Mouse (Mus musculus) heart, adult 2 months (tissue): Measurements from ENCODE around the gene Trim28. TPM values are rescaled to one million over a fixed set of nuclear protein-coding genes. Genes with fewer than 3 reads are reported as not detected.

Experiments
- DNase-seq, 2 experiments: peaks; one replicate each; pipeline ENCODE4 v3.0.0; 2021
- H3K27ac ChIP-seq: fragments of 200-600 bp; 2 replicates; pipeline ENCODE4 v1.8.1; 2022
- H3K27me3 ChIP-seq: fragments of 200-500 bp; 2 replicates; pipeline ENCODE4 v1.6.1; 2012; ENCODE audit warnings: mild to moderate bottlenecking, low read length, inconsistent platforms, mixed read lengths; ENCODE audit not compliant: control insufficient read depth, insufficient read depth
- H3K36me3 ChIP-seq: fragments of 200-500 bp; 2 replicates; pipeline ENCODE4 v1.6.1; 2012; ENCODE audit warnings: low read length, inconsistent platforms; ENCODE audit not compliant: control insufficient read depth, insufficient read depth
- H3K4me1 ChIP-seq: fragments of 200-500 bp; 2 replicates; pipeline ENCODE4 v1.6.1; 2011; ENCODE audit warnings: low read length; ENCODE audit not compliant: control insufficient read depth, insufficient read depth
- H3K4me3 ChIP-seq: fragments of 200-600 bp; 2 replicates; pipeline ENCODE4 v1.8.1; 2022
- H3K79me2 ChIP-seq: fragments of 200-500 bp; replicated peaks from 2 replicates; pipeline ENCODE4 v1.6.1; 2012; ENCODE audit warnings: mild to moderate bottlenecking, inconsistent platforms, low read length, moderate library complexity, mixed read lengths; ENCODE audit not compliant: control insufficient read depth, insufficient read depth
- H3K9ac ChIP-seq: fragments of 200-500 bp; 2 replicates; pipeline ENCODE4 v1.6.1; 2012; ENCODE audit warnings: low read depth, mild to moderate bottlenecking, control low read depth, inconsistent platforms, low read length, mixed read lengths
- CTCF ChIP-seq: fragments of 200-600 bp; IDR thresholded peaks from 2 replicates; pipeline ENCODE4 v1.8.1; 2022; ENCODE audit warnings: antibody characterized with exemption, mild to moderate bottlenecking, moderate library complexity
- EP300 ChIP-seq: fragments of 200-500 bp; IDR thresholded peaks from 2 replicates; pipeline ENCODE4 v1.6.1; 2011; ENCODE audit warnings: low read depth, low read length, control low read depth; ENCODE audit not compliant: insufficient read depth
- POLR2A ChIP-seq: fragments of 200-500 bp; IDR thresholded peaks from 2 replicates; pipeline ENCODE4 v1.6.1; 2011; ENCODE audit warnings: mild to moderate bottlenecking, low read depth, low read length, control low read depth; ENCODE audit not compliant: insufficient read depth
- WGBS: fragments of 180-500 bp; shearing (Covaris S2); methylation state at CpG from one replicate; pipeline ENCODE4 v1.1.7; 2018; 5-methylcytosine and 5-hydroxymethylcytosine counted together
- intact Hi-C: fragments of 180-260 bp; cut with DNase I; formaldehyde crosslinking; loops from one replicate; pipeline ENCODE4 v1.15.1; 2025
- polyA plus RNA-seq: library from polyadenylated mRNA; depleted of rRNA; stranded (reverse); fragments of >200 nt; gene quantifications from 2 replicates; pipeline ENCODE4 v1.2.3, GENCODE M21; 2012
- total RNA-seq, 2 experiments: library from RNA; stranded (reverse); gene quantifications; 2 replicates each; pipeline ENCODE4 v1.2.3; 2021

Trim28 gene
- total and polyA plus RNA-seq, 3 experiments, result 83.8 to 139 (median 86.0) TPM

- H3K79me2 ChIP-seq, result no peaks in the 10 kb centered on the region
- H3K4me3 ChIP-seq, result no peak overlapping the region
- H3K4me1 ChIP-seq, result peaks cover 4% of the 10 kb centered on the region
- TF ChIP-seq EP300, result no peak
- no peak for TF ChIP-seq CTCF
- no peak overlapping the region for H3K27ac ChIP-seq
- no peaks in the 10 kb centered on the region for H3K36me3 ChIP-seq
- peaks cover 15% of the 10 kb centered on the region for H3K27me3 ChIP-seq
- peak in 1 of 2 experiments; percentile 2 for DNase-seq
- intact Hi-C loops, result loop anchor here (10.0 kb wide), 1 partner anchor 78 kb away; the partner anchor contains the start of gene Zfp324
- WGBS, result 55% methylated on average over 16 of the region's 16 CpGs
- no peak overlapping the region for H3K9ac ChIP-seq
These were observed 44.2 kb downstream of the Trim28 start for GRCm38 (mm10) chr7:13043120-13043444.

- no peaks in the 10 kb centered on the region for H3K36me3 ChIP-seq
- H3K27ac ChIP-seq, result no peak overlapping the region
- H3K4me1 ChIP-seq, result peaks cover 3% of the 10 kb centered on the region
- TF ChIP-seq EP300 (no peak), CTCF (no peak), POLR2A (no peak)
- H3K27me3 ChIP-seq, result peaks cover 15% of the 10 kb centered on the region
- peak overlapping the region; percentile 15 for H3K9ac ChIP-seq
- no peaks in the 10 kb centered on the region for H3K79me2 ChIP-seq
- H3K4me3 ChIP-seq, result peak overlapping the region; percentile 41
- intact Hi-C loops, result loop anchor here (10.0 kb wide), 1 partner anchor 79 kb away; the partner anchor contains the start of gene Zfp324
- 7% methylated on average over 88 of the region's 88 CpGs for WGBS
- peak in 1 of 2 experiments; percentile 9 for DNase-seq
These were observed 44.7 kb downstream of the Trim28 start for GRCm38 (mm10) chr7:13043445-13044253.

- no peaks in the 10 kb centered on the region for H3K79me2 ChIP-seq
- H3K4me3 ChIP-seq, result peak overlapping the region; percentile 41; the same call in 1 of the 2 replicates
- peak overlapping the region; percentile 15 for H3K9ac ChIP-seq
- TF ChIP-seq CTCF, result no peak
- TF ChIP-seq POLR2A, result no peak
- no peak for TF ChIP-seq EP300
- intact Hi-C loops, result loop anchor here (10.0 kb wide), 1 partner anchor 79 kb away; the partner anchor contains the start of gene Zfp324
- no peaks in the 10 kb centered on the region for H3K4me1 ChIP-seq
- DNase-seq, result peak in 1 of 2 experiments; percentile 6
- 7% methylated on average over 23 of the region's 23 CpGs for WGBS
- H3K27ac ChIP-seq, result no peak overlapping the region
- H3K27me3 ChIP-seq, result peaks cover 15% of the 10 kb centered on the region
- no peaks in the 10 kb centered on the region for H3K36me3 ChIP-seq
These were observed 45.3 kb downstream of the Trim28 start for GRCm38 (mm10) chr7:13044254-13044625.

GRCm38 (mm10) chr7:13046084-13046483 lies 47.2 kb downstream of the Trim28 start:
- Histone ChIP-seq H3K27ac (no peak overlapping the region), H3K9ac (no peak overlapping the region), H3K4me1 (no peaks in the 10 kb centered on the region), H3K4me3 (no peak overlapping the region), H3K79me2 (no peaks in the 10 kb centered on the region), H3K36me3 (no peaks in the 10 kb centered on the region), H3K27me3 (peaks cover 15% of the 10 kb centered on the region)
- TF ChIP-seq CTCF (peak; percentile 91), POLR2A (no peak), EP300 (peak; percentile 76; the same call in 1 of the 2 replicates)
- 0% methylated on average over 2 of the region's 2 CpGs for WGBS
- peak in 1 of 2 experiments; percentile 58 for DNase-seq
- intact Hi-C loops, result loop anchor here (1.0 to 10.0 kb wide), 3 partner anchors 37 to 137 kb away; partner anchors contain the start of gene Zfp324

GRCm38 (mm10) chr7:13053001-13053400 lies 54.1 kb downstream of the Trim28 start:
- no peaks in the 10 kb centered on the region for H3K27me3 ChIP-seq
- no peaks in the 10 kb centered on the region for H3K79me2 ChIP-seq
- TF ChIP-seq EP300 (no peak), POLR2A (no peak), CTCF (no peak)
- H3K27ac ChIP-seq, result no peak overlapping the region
- no peaks in the 10 kb centered on the region for H3K4me1 ChIP-seq
- H3K9ac ChIP-seq, result no peak overlapping the region
- DNase-seq, result no peak
- H3K4me3 ChIP-seq, result no peak overlapping the region
- intact Hi-C loops, result loop anchor here (5.0 kb wide), 1 partner anchor 224 kb away; the partner anchor contains the start of genes Lig1 and Zswim9
- WGBS, result 88% methylated on average over 13 of the region's 13 CpGs
- no peaks in the 10 kb centered on the region for H3K36me3 ChIP-seq

GRCm38 (mm10) chr7:13053501-13053900 lies 54.6 kb downstream of the Trim28 start:
- TF ChIP-seq POLR2A, result no peak
- no peak for TF ChIP-seq EP300
- TF ChIP-seq CTCF, result no peak
- Histone ChIP-seq H3K79me2 (no peaks in the 10 kb centered on the region), H3K36me3 (no peaks in the 10 kb centered on the region), H3K27me3 (no peaks in the 10 kb centered on the region), H3K4me1 (no peaks in the 10 kb centered on the region), H3K4me3 (peak overlapping the region; percentile 59), H3K9ac (no peak overlapping the region), H3K27ac (peak overlapping the region; percentile 89; the same call in 1 of the 2 replicates)
- DNase-seq, result no peak
- intact Hi-C loops, result loop anchor here (5.0 kb wide), 1 partner anchor 224 kb away; the partner anchor contains the start of genes Lig1 and Zswim9
- 91% methylated on average over 2 of the region's 2 CpGs for WGBS
